ENCODE assay signal across 12 mouse cellular contexts in the genomic region with DNA sequence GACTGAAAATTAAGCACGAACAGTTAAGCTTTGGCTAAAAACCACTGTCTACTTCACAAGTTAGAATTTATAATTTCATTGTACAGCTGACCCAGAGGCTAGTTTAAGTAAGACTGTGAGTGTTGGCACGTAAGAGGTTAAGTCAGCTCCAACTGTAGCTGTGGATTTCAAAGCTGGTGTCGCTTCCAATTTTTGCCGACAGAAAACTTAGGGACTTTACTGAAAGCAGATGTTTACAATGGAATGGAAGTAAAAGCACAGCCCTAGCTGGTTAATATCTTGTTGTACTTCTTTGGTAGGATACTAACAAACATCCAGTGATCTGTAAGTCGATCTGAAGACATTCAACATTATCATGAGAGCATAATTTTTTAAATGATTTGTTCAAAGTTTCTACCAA. TPM values are rescaled to one million over a fixed set of nuclear protein-coding genes. Genes with fewer than 3 reads are reported as not detected.
DNase-seq lines count a peak whose midpoint lies in the region; ATAC-seq and TF ChIP-seq lines count a peak whose summit lies in the region.
"Had no signal": no experiment of that assay in that cellular context is flagged by ENCODE, and none has a peak within 500 bp of the region (broad histone marks: within the 10 kb centered on the region; RNA-seq: fewer than 3 reads in every experiment).

No protein-coding gene starts in this region.

- H3K27ac ChIP-seq in forebrain, postnatal 0 days (ENCODE audit: low read depth, low read length), result 0 out of 2 replicates have a peak overlapping the region, but pooled peaks have one; percentile 9
- no peak overlapping the region for H3K27ac ChIP-seq in forebrain, embryonic 11.5 days (ENCODE audit: low read depth, low read length)
- peak overlapping the region; percentile 50; the same call in 1 of the 2 replicates for H3K27ac ChIP-seq in kidney, postnatal 0 days
- peak overlapping the region; percentile 64; the same call in 1 of the 2 replicates for H3K27ac ChIP-seq in intestine, embryonic 14.5 days (ENCODE audit: low read depth)
- H3K27ac ChIP-seq: forebrain, embryonic 15.5 days had no signal

- no peaks in the 10 kb centered on the region for H3K27me3 ChIP-seq in forebrain, postnatal 0 days (ENCODE audit: insufficient read depth, low read length)
- H3K27me3 ChIP-seq in forebrain, embryonic 11.5 days (ENCODE audit: control insufficient read depth, insufficient read depth, low read length), result no peaks in the 10 kb centered on the region
- no peaks in the 10 kb centered on the region for H3K27me3 ChIP-seq in kidney, postnatal 0 days (ENCODE audit: insufficient read depth, low read length)
- no peaks in the 10 kb centered on the region for H3K27me3 ChIP-seq in intestine, embryonic 14.5 days (replicated peaks; ENCODE audit: control insufficient read depth, insufficient read depth, low read length)
- H3K27me3 ChIP-seq: forebrain, embryonic 15.5 days had no signal

- H3K36me3 ChIP-seq in forebrain, postnatal 0 days (ENCODE audit: insufficient read depth), result no peaks in the 10 kb centered on the region
- no peaks in the 10 kb centered on the region for H3K36me3 ChIP-seq in forebrain, embryonic 11.5 days (ENCODE audit: control insufficient read depth, insufficient read depth, low read length)
- H3K36me3 ChIP-seq in kidney, postnatal 0 days (ENCODE audit: insufficient read depth, low read length), result no peaks in the 10 kb centered on the region
- no peaks in the 10 kb centered on the region for H3K36me3 ChIP-seq in intestine, embryonic 14.5 days (ENCODE audit: control insufficient read depth, insufficient read depth, low read length)
- H3K36me3 ChIP-seq: forebrain, embryonic 15.5 days; G1E had no signal

- 54% methylated on average over 5 of the region's 5 CpGs for WGBS in forebrain, postnatal 0 days
- WGBS in forebrain, embryonic 11.5 days, result 80% methylated on average over 5 of the region's 5 CpGs
- 47% methylated on average over 5 of the region's 5 CpGs for WGBS in kidney, postnatal 0 days
- 41% methylated on average over 5 of the region's 5 CpGs for WGBS in intestine, embryonic 14.5 days

- H3K9ac ChIP-seq in forebrain, postnatal 0 days, result no peak overlapping the region
- no peak overlapping the region for H3K9ac ChIP-seq in forebrain, embryonic 11.5 days (ENCODE audit: low read length)
- no peak overlapping the region for H3K9ac ChIP-seq in kidney, postnatal 0 days (ENCODE audit: low read depth, low read length)
- H3K9ac ChIP-seq in intestine, embryonic 14.5 days (ENCODE audit: low read length), result no peak overlapping the region
- H3K9ac ChIP-seq: forebrain, embryonic 15.5 days had no signal

- DNase-seq in forebrain, postnatal 0 days, result no peak
- DNase-seq in forebrain, embryonic 11.5 days (ENCODE audit: low spot score), result no peak
- peak; percentile 61 for DNase-seq in kidney, postnatal 0 days (ENCODE audit: low spot score)
- no peak for DNase-seq in kidney, postnatal 4 days
- DNase-seq in adipocyte (ENCODE audit: low spot score), result peak; percentile 14
- DNase-seq in intestine, embryonic 14.5 days (ENCODE audit: low spot score), result no peak
- DNase-seq in Muller cell, postnatal 12 days (ENCODE audit: inconsistent ontology term), result no peak
- DNase-seq in cerebellum, postnatal 14 days, result no peak
- DNase-seq: thymus, postnatal 25 days had no signal

- no peak overlapping the region for H3K4me3 ChIP-seq in forebrain, postnatal 0 days (ENCODE audit: low read depth, low read length)
- H3K4me3 ChIP-seq in forebrain, embryonic 11.5 days (ENCODE audit: low read depth, low read length), result no peak overlapping the region
- no peak overlapping the region for H3K4me3 ChIP-seq in kidney, postnatal 0 days (replicated peaks; ENCODE audit: low read depth, low read length)
- no peak overlapping the region for H3K4me3 ChIP-seq in intestine, embryonic 14.5 days (ENCODE audit: low read depth, low read length)
- H3K4me3 ChIP-seq: forebrain, embryonic 15.5 days had no signal

- no peak overlapping the region for H3K4me2 ChIP-seq in forebrain, postnatal 0 days (ENCODE audit: low read depth)
- H3K4me2 ChIP-seq in forebrain, embryonic 11.5 days (ENCODE audit: low read depth, low read length, severe bottlenecking), result no peak overlapping the region
- no peak overlapping the region for H3K4me2 ChIP-seq in kidney, postnatal 0 days (ENCODE audit: low read length)
- peak overlapping the region; percentile 12; the same call in 1 of the 2 replicates for H3K4me2 ChIP-seq in intestine, embryonic 14.5 days (ENCODE audit: low read length)
- H3K4me2 ChIP-seq: forebrain, embryonic 15.5 days had no signal

- TF ChIP-seq CTCF in forebrain, postnatal 0 days (IDR thresholded peaks at IDR 0.05; ENCODE audit: low read depth), result no peak
- TF ChIP-seq CTCF in kidney, postnatal 0 days (IDR thresholded peaks at IDR 0.05; ENCODE audit: low read depth), result no peak

- ATAC-seq in forebrain, postnatal 0 days, result no peak
- ATAC-seq in forebrain, embryonic 11.5 days (replicated peaks; ENCODE audit: low FRiP score), result no peak
- no peak for ATAC-seq in kidney, postnatal 0 days (replicated peaks; ENCODE audit: low FRiP score, low read depth)
- no peak for ATAC-seq in intestine, embryonic 14.5 days (replicated peaks; ENCODE audit: low FRiP score, low TSS enrichment, low read depth)
- ATAC-seq: activated CD4-positive, CD25-positive, alpha-beta regulatory T cell, adult 4 months had no signal

- no peaks in the 10 kb centered on the region for H3K4me1 ChIP-seq in forebrain, postnatal 0 days (ENCODE audit: insufficient read depth)
- H3K4me1 ChIP-seq in forebrain, embryonic 11.5 days (replicated peaks; ENCODE audit: control insufficient read depth, insufficient read depth, low read length), result no peaks in the 10 kb centered on the region
- no peaks in the 10 kb centered on the region for H3K4me1 ChIP-seq in kidney, postnatal 0 days (replicated peaks; ENCODE audit: insufficient read depth, low read length)
- H3K4me1 ChIP-seq in intestine, embryonic 14.5 days (replicated peaks; ENCODE audit: control insufficient read depth, insufficient read depth, low read length), result peaks cover 8% of the 10 kb centered on the region; the same call in 1 of the 2 replicates

- H3K9me3 ChIP-seq in forebrain, postnatal 0 days (ENCODE audit: low read length), result no peaks in the 10 kb centered on the region
- H3K9me3 ChIP-seq in forebrain, embryonic 11.5 days (ENCODE audit: control insufficient read depth, low read length), result no peaks in the 10 kb centered on the region
- H3K9me3 ChIP-seq in kidney, postnatal 0 days (replicated peaks; ENCODE audit: low read length), result no peaks in the 10 kb centered on the region
- H3K9me3 ChIP-seq in intestine, embryonic 14.5 days (ENCODE audit: control insufficient read depth, low read length), result no peaks in the 10 kb centered on the region
- H3K9me3 ChIP-seq: forebrain, embryonic 15.5 days; G1E had no signal

RNA-seq across cellular contexts. Expression of gene Herpud2, which starts 23.0 kb away (rescaled TPM):
- total RNA-seq in forebrain, postnatal 0 days (2014; rRNA removed), result 16.3 and 20.1 TPM in 2 replicates
- polyA plus RNA-seq in forebrain, postnatal 0 days (2015; fragmentation: Nextera tagmentation; extraction: Ambion mirVana), result 20.4 and 30.4 TPM in 2 replicates
- 38.1 and 39.6 TPM in 2 replicates for polyA plus RNA-seq in forebrain, embryonic 11.5 days (2014; fragmentation: Nextera tagmentation; extraction: Ambion mirVana)
- polyA plus RNA-seq in kidney, postnatal 0 days (2015; fragmentation: Nextera tagmentation; extraction: Ambion mirVana), result 33.5 and 36.7 TPM in 2 replicates
- 27.7 and 28.7 TPM in 2 replicates for polyA plus RNA-seq in intestine, embryonic 14.5 days (2014; fragmentation: Nextera tagmentation; extraction: Ambion mirVana)

Comparison
In these comparisons a context has a peak if more than half of its experiments do, and no peak if none do; other contexts are left out.
1. DNase-seq: peak in kidney, postnatal 0 days (single experiment) and adipocyte (single experiment); none in forebrain, postnatal 0 days (single experiment), forebrain, embryonic 11.5 days (single experiment), kidney, postnatal 4 days (0 of 2), intestine, embryonic 14.5 days (single experiment), Muller cell, postnatal 12 days (single experiment) and cerebellum, postnatal 14 days (0 of 2).